Mouse (Mus musculus) midbrain, embryonic 10.5 days (tissue): ENCODE results near the gene Pde4d. TPM values are rescaled to one million over a fixed set of nuclear protein-coding genes. Genes with fewer than 3 reads are reported as not detected.

Experiments
- DNase-seq: peaks from one replicate; pipeline ENCODE4 v3.0.0-alpha.2; 2017; ENCODE audit warnings: low spot score
- H3K27ac ChIP-seq: fragments of 300-500 bp; sonication (generic); replicated peaks from 2 replicates; pipeline ENCODE4 v1.5.1; 2016; ENCODE audit warnings: mild to moderate bottlenecking
- H3K27me3 ChIP-seq: fragments of 300-500 bp; sonication (generic); 2 replicates; pipeline ENCODE4 v1.6.1; 2016; ENCODE audit warnings: low read depth, mild to moderate bottlenecking; ENCODE audit not compliant: poor library complexity, severe bottlenecking
- H3K36me3 ChIP-seq: fragments of 300-500 bp; sonication (generic); 2 replicates; pipeline ENCODE4 v1.6.1; 2016; ENCODE audit warnings: mild to moderate bottlenecking, moderate library complexity
- H3K4me1 ChIP-seq: fragments of 300-500 bp; sonication (generic); 2 replicates; pipeline ENCODE4 v1.6.1; 2016
- H3K4me3 ChIP-seq: fragments of 300-500 bp; sonication (generic); 2 replicates; pipeline ENCODE4 v1.5.1; 2016; ENCODE audit warnings: mild to moderate bottlenecking, moderate library complexity
- H3K9me3 ChIP-seq: fragments of 300-500 bp; sonication (generic); replicated peaks from 2 replicates; pipeline ENCODE4 v1.6.1; 2016; ENCODE audit warnings: mild to moderate bottlenecking
- WGBS: fragments of 180-500 bp; shearing (Covaris S2); methylation state at CpG from one replicate; pipeline ENCODE4 v1.1.7; 2016; 5-methylcytosine and 5-hydroxymethylcytosine counted together
- polyA plus RNA-seq: library from polyadenylated mRNA; unstranded; fragments of >200 nt; fragmentation: Nextera tagmentation; extraction: Ambion mirVana; gene quantifications from 2 replicates; pipeline ENCODE4 v1.2.1, GENCODE M21; 2016

Pde4d gene
- polyA plus RNA-seq, 1 experiment from 2014 or later: 10.8 TPM

DNA sequence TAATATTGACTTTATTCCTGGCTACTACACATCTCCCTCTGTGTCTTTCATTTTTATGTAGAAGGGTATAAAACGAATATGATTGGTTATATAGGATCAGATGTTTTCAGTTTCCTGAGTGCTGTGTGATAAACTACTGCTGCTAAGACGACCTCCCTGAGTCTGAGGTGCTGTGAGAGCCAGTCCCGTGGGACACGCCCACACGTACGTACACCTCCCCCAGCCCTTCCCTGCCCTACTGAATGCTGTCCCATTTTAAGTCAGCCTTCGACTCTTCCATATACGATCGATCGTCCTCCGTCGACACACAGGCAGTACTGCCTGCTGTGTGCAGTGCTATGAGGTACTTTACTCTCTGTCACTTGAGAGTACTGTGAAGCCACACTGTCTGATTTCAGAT, 1473.0 kb downstream of the Pde4d start:
- H3K4me3 ChIP-seq: no peak overlapping the region
- no peaks in the 10 kb centered on the region for H3K27me3 ChIP-seq
- H3K9me3 ChIP-seq: no peaks in the 10 kb centered on the region
- no peaks in the 10 kb centered on the region for H3K36me3 ChIP-seq
- DNase-seq: no peak
- no peak overlapping the region for H3K27ac ChIP-seq
- WGBS: 82% methylated on average over 12 of the region's 12 CpGs
- peaks cover 11% of the 10 kb centered on the region for H3K4me1 ChIP-seq

DNA sequence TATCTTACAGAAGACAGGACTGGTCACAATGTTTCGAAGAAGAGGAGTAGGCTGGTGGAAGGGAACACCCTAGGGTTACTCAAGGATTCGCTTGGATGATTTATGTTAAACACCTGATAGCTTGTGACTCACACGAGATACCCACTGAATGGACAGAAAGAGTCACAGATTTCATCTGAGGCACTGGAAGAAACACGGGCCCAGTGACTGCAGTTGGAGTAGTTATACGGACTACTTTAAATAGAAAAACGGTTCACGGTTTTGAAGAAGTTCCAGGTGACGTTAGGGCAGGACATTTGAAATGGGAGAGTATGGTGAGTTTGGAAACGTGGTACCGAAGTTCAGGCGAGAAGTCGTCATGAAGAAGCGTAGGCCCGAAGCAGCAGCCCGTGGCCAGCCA, 1475.0 kb downstream of the Pde4d start:
- Histone ChIP-seq H3K4me1 (peaks cover 11% of the 10 kb centered on the region), H3K4me3 (no peak overlapping the region), H3K27me3 (no peaks in the 10 kb centered on the region), H3K27ac (no peak overlapping the region), H3K9me3 (no peaks in the 10 kb centered on the region), H3K36me3 (no peaks in the 10 kb centered on the region)
- no peak for DNase-seq
- 94% methylated on average over 15 of the region's 15 CpGs for WGBS

- Histone ChIP-seq H3K27me3 (no peaks in the 10 kb centered on the region), H3K4me3 (peak overlapping the region; percentile 35), H3K36me3 (no peaks in the 10 kb centered on the region), H3K27ac (peak overlapping the region; percentile 78), H3K9me3 (no peaks in the 10 kb centered on the region), H3K4me1 (peaks cover 11% of the 10 kb centered on the region)
- 38% methylated on average over 15 of the region's 15 CpGs for WGBS
- DNase-seq: peak; percentile 71
These were observed 1476.7 kb downstream of the Pde4d start for GRCm38 (mm10) chr13:109926277-109926920.

- Histone ChIP-seq H3K4me3 (no peak overlapping the region), H3K4me1 (peaks cover 11% of the 10 kb centered on the region), H3K27ac (no peak overlapping the region), H3K36me3 (no peaks in the 10 kb centered on the region), H3K9me3 (no peaks in the 10 kb centered on the region), H3K27me3 (no peaks in the 10 kb centered on the region)
- DNase-seq: no peak
- 82% methylated on average over 2 of the region's 2 CpGs for WGBS
These were observed 1478.0 kb downstream of the Pde4d start for GRCm38 (mm10) chr13:109927782-109928181.

- Histone ChIP-seq H3K27me3 (no peaks in the 10 kb centered on the region), H3K4me1 (no peaks in the 10 kb centered on the region), H3K4me3 (no peak overlapping the region), H3K36me3 (peaks cover 6% of the 10 kb centered on the region), H3K9me3 (no peaks in the 10 kb centered on the region), H3K27ac (no peak overlapping the region)
- no peak for DNase-seq
- WGBS: 93% methylated on average over 13 of the region's 13 CpGs
These were observed 1482.9 kb downstream of the Pde4d start for GRCm38 (mm10) chr13:109932688-109933087.

DNA sequence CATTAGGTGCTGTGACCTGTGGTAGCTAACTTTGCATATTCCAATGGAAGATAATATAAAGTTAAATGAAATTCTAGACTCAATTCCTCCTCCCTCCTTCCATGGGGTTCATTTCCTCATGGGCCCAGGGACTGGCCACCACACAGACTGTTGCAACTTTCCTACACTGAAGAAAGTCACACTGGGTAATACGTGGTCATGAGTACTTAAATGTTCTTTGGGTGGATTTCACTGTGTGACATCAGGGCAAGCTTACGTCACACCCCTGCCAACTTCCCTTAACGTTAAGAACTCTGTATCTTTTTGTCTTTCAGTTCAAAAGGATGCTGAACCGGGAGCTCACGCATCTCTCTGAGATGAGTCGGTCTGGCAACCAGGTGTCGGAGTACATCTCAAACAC, 1483.8 kb downstream of the Pde4d start:
- Histone ChIP-seq H3K27me3 (no peaks in the 10 kb centered on the region), H3K36me3 (peaks cover 7% of the 10 kb centered on the region), H3K4me1 (no peaks in the 10 kb centered on the region), H3K9me3 (no peaks in the 10 kb centered on the region), H3K27ac (no peak overlapping the region), H3K4me3 (no peak overlapping the region)
- 92% methylated on average over 7 of the region's 7 CpGs for WGBS
- no peak for DNase-seq

DNA sequence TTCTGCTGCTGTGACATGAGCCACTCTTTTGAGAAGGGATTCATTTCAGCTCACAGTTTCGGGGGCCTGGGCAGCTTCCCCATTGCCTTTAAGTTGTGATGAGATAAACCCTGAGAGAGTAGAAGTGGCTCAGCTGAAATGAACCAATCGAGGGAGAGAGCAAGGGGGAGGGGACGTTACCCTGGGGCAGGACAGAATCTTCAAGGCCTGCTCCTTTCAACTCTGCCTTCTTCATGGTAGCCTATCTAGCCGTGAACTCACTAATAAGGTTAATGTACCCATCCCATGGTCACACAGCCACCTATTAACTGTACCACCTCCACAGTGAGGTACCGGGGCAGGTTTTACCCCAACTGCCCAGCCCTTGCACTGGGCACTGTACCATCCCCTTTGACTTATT, 1487.1 kb downstream of the Pde4d start:
- H3K36me3 ChIP-seq: peaks cover 10% of the 10 kb centered on the region
- no peak overlapping the region for H3K4me3 ChIP-seq
- 93% methylated on average over 5 of the region's 5 CpGs for WGBS
- no peak overlapping the region for H3K27ac ChIP-seq
- H3K27me3 ChIP-seq: no peaks in the 10 kb centered on the region
- DNase-seq: no peak
- H3K9me3 ChIP-seq: no peaks in the 10 kb centered on the region
- H3K4me1 ChIP-seq: no peaks in the 10 kb centered on the region

- WGBS: 91% methylated on average over 7 of the region's 7 CpGs
- H3K36me3 ChIP-seq: peaks cover 26% of the 10 kb centered on the region
- no peak overlapping the region for H3K27ac ChIP-seq
- H3K4me1 ChIP-seq: no peaks in the 10 kb centered on the region
- H3K27me3 ChIP-seq: no peaks in the 10 kb centered on the region
- H3K9me3 ChIP-seq: no peaks in the 10 kb centered on the region
- no peak for DNase-seq
- H3K4me3 ChIP-seq: no peak overlapping the region
These were observed 1495.2 kb downstream of the Pde4d start for GRCm38 (mm10) chr13:109944822-109945551.

DNA sequence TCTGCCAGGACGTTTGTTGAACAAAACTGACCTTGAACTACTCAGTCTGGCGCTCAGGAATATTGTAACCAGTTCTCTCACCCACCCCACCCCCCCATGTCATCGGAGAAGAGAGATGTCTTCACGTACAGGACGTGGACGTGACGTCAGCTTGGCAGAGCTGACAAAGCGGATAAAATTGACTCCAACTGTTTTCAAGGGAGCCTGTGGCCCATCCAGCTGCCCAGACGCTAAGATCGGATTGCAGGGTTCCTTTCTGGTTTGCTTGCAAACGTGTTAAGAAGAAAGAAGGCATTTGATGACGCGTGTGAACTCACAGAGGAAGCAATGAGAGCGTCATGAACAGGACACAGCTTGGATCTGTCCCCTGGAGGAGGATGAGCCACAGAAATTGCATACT, 1501.7 kb downstream of the Pde4d start:
- Histone ChIP-seq H3K4me1 (no peaks in the 10 kb centered on the region), H3K27me3 (no peaks in the 10 kb centered on the region), H3K36me3 (peaks cover 52% of the 10 kb centered on the region), H3K9me3 (no peaks in the 10 kb centered on the region), H3K4me3 (no peak overlapping the region), H3K27ac (no peak overlapping the region)
- 85% methylated on average over 14 of the region's 14 CpGs for WGBS
- no peak for DNase-seq

DNA sequence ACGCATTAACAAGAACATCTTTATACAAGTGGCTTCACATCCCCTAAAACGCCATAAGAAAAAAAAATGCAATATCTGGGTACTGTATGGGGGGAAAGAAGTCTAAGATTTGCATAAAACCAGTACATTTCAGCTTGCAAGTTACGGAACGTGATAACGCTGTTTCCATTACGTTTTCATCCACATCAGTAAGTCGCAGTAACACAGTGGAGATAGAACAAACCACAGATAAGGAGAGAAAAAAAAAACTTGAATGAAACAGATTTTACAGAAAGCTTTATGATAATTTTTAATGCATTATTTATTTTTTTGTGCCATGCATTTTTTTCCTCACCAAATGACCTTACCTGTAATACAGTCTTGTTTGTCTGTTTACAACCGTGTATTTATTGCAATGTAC, 1504.4 kb downstream of the Pde4d start:
- H3K27me3 ChIP-seq: no peaks in the 10 kb centered on the region
- H3K4me3 ChIP-seq: no peak overlapping the region
- WGBS: 97% methylated on average over 8 of the region's 8 CpGs
- no peak for DNase-seq
- peaks cover 38% of the 10 kb centered on the region for H3K36me3 ChIP-seq
- no peak overlapping the region for H3K27ac ChIP-seq
- no peaks in the 10 kb centered on the region for H3K9me3 ChIP-seq
- H3K4me1 ChIP-seq: no peaks in the 10 kb centered on the region

GRCm38 (mm10) chr13:109957953-109958352, 1508.2 kb downstream of the Pde4d start:
- Histone ChIP-seq H3K4me1 (no peaks in the 10 kb centered on the region), H3K9me3 (no peaks in the 10 kb centered on the region), H3K4me3 (no peak overlapping the region), H3K36me3 (peaks cover 5% of the 10 kb centered on the region), H3K27me3 (no peaks in the 10 kb centered on the region), H3K27ac (no peak overlapping the region)
- 75% methylated on average over 4 of the region's 4 CpGs for WGBS
- no peak for DNase-seq

GRCm38 (mm10) chr13:109982821-109983443, 1533.2 kb downstream of the Pde4d start:
- H3K27ac ChIP-seq: no peak overlapping the region
- H3K9me3 ChIP-seq: no peaks in the 10 kb centered on the region
- H3K4me1 ChIP-seq: no peaks in the 10 kb centered on the region
- no peaks in the 10 kb centered on the region for H3K36me3 ChIP-seq
- WGBS: 82% methylated on average over 10 of the region's 10 CpGs
- no peaks in the 10 kb centered on the region for H3K27me3 ChIP-seq
- H3K4me3 ChIP-seq: no peak overlapping the region
- no peak for DNase-seq

DNA sequence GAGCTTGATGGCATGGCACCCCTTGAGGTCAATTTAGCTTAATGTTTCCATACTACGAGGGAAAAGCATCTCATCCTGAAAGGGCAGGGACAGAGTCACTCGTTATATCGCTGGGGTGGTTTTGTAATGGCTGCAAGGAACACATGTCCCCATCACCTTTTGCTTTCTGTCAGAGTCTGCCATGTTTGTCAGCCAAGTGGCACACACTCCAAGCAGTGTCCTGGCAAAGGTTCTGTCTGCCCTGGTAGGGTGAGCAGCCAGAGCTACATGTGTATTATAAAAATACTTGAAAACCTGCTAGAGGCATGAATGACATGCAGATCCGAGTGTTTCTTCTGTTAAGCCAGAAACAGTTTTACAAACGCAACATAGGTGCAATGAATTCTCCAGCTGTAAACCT, 1535.7 kb downstream of the Pde4d start:
- no peak for DNase-seq

More for the DNA sequence above, 1535.7 kb downstream of the Pde4d start:
- Histone ChIP-seq H3K27me3 (no peaks in the 10 kb centered on the region), H3K36me3 (no peaks in the 10 kb centered on the region), H3K4me3 (no peak overlapping the region), H3K4me1 (no peaks in the 10 kb centered on the region), H3K27ac (no peak overlapping the region), H3K9me3 (no peaks in the 10 kb centered on the region)
- WGBS: 93% methylated on average over 5 of the region's 5 CpGs
